Mouse (Mus musculus) liver (tissue): ENCODE data around the gene Ttc8.
"Not testable (repeated sequence)": the region's sequence is repeated elsewhere in the genome, so short reads cannot be mapped to it uniquely, and the experiment has no call there.

ENCODE experiments used
- DNase-seq: peaks from one replicate; pipeline ENCODE4 v3.0.0-alpha.2; 2020; ENCODE audit warnings: mixed read lengths

Gene Ttc8

GRCm38 (mm10) chr12:98920194-98920991, at the start of gene Ttc8:
Ttc8 (plus strand) TSS chr12:98920574.
- peak; percentile 80 for DNase-seq

GRCm38 (mm10) chr12:98872836-98873235, 47.5 kb upstream of the Ttc8 start:
- DNase-seq, result no peak

- DNase-seq, result no peak
Observed at GRCm38 (mm10) chr12:98875216-98875615, 45.2 kb upstream of the Ttc8 start.

- DNase-seq, result no peak
Observed at GRCm38 (mm10) chr12:98878693-98879092, 41.7 kb upstream of the Ttc8 start.

- DNase-seq, result no peak
Observed at GRCm38 (mm10) chr12:98881796-98882195, 38.6 kb upstream of the Ttc8 start.

- no peak for DNase-seq
Observed at GRCm38 (mm10) chr12:98884515-98884914, 35.9 kb upstream of the Ttc8 start.

GRCm38 (mm10) chr12:98896761-98897160, 23.6 kb upstream of the Ttc8 start:
- DNase-seq, result no peak

GRCm38 (mm10) chr12:98899676-98900075, 20.7 kb upstream of the Ttc8 start:
- no peak for DNase-seq

GRCm38 (mm10) chr12:98900341-98900880, 20.0 kb upstream of the Ttc8 start:
- DNase-seq, result peak; percentile 8

GRCm38 (mm10) chr12:98900881-98901801, 19.2 kb upstream of the Ttc8 start, which contains the start of gene Eml5:
Eml5 (minus strand) TSS chr12:98901484.
- peak; percentile 86 for DNase-seq

GRCm38 (mm10) chr12:98905466-98905865, 14.9 kb upstream of the Ttc8 start:
- DNase-seq, result no peak

GRCm38 (mm10) chr12:98910096-98910495, 10.3 kb upstream of the Ttc8 start:
- DNase-seq, result no peak

- DNase-seq, result no peak
Observed at GRCm38 (mm10) chr12:98931174-98931573, 10.8 kb downstream of the Ttc8 start.

GRCm38 (mm10) chr12:98932441-98932840, 12.1 kb downstream of the Ttc8 start:
- DNase-seq, result no peak

- no peak for DNase-seq
Observed at GRCm38 (mm10) chr12:98932856-98933255, 12.5 kb downstream of the Ttc8 start.

- DNase-seq, result not testable (repeated sequence)
Observed at GRCm38 (mm10) chr12:98951295-98951694, 30.9 kb downstream of the Ttc8 start.

- DNase-seq, result no peak
Observed at GRCm38 (mm10) chr12:98956951-98957350, 36.6 kb downstream of the Ttc8 start.

- DNase-seq, result no peak
Observed at GRCm38 (mm10) chr12:98957455-98957854, 37.1 kb downstream of the Ttc8 start.

GRCm38 (mm10) chr12:98961008-98961407, 40.6 kb downstream of the Ttc8 start:
- DNase-seq, result no peak

GRCm38 (mm10) chr12:98961415-98961814, 41.0 kb downstream of the Ttc8 start:
- no peak for DNase-seq

GRCm38 (mm10) chr12:98965441-98966135, 45.2 kb downstream of the Ttc8 start:
- no peak for DNase-seq

GRCm38 (mm10) chr12:98972291-98972690, 51.9 kb downstream of the Ttc8 start:
- no peak for DNase-seq

- no peak for DNase-seq
Observed at GRCm38 (mm10) chr12:98973461-98973860, 53.1 kb downstream of the Ttc8 start.
